8 mouse cellular contexts compared by ENCODE assay signal in genomic region chr10:111834925-111835823, GRCm38 (mm10).
A peak's percentile ranks its signal among the peaks of the same experiment; 100 is the strongest.
DNase-seq lines count a peak whose midpoint lies in the region; ATAC-seq and TF ChIP-seq lines count a peak whose summit lies in the region.

No protein-coding gene starts in this region.

- peak overlapping the region; percentile 43; the same call in 1 of the 2 replicates for H3K27ac ChIP-seq in liver, embryonic 15.5 days (replicated peaks)
- no peak overlapping the region for H3K27ac ChIP-seq in left cerebral cortex, adult 2 months

- peak overlapping the region; percentile 23; the same call in 1 of the 2 replicates for H3K4me2 ChIP-seq in liver, embryonic 15.5 days

- no peaks in the 10 kb centered on the region for H3K36me3 ChIP-seq in liver, embryonic 15.5 days (replicated peaks)

- 26% methylated on average over 11 of the region's 11 CpGs for WGBS in liver, embryonic 15.5 days (ENCODE audit: insufficient replicate concordance)

- intact Hi-C loops in left cerebral cortex, adult 2 months (cut with DNase I), result no loop called here

- peak; percentile 18 for DNase-seq in adrenal gland, postnatal 10 days
- no peak for DNase-seq in adrenal gland, postnatal 4 days (ENCODE audit: low spot score in 2 of 2)
- DNase-seq in urinary bladder, postnatal 14 days (ENCODE audit: low spot score), result peak; percentile 16
- no peak for DNase-seq in urinary bladder, postnatal 10 days (ENCODE audit: low spot score)
- no peak for DNase-seq in B cell, adult 2 months
- DNase-seq in left cerebral cortex, adult 2 months (ENCODE audit: extremely low spot score in 1 of 2, low spot score in 2 of 2), result no peak
- DNase-seq in ovary, adult 18-20 months (ENCODE audit: low spot score), result no peak

- H3K9me3 ChIP-seq in liver, embryonic 15.5 days (replicated peaks), result no peaks in the 10 kb centered on the region

- peak; percentile 43; the same call in 1 of the 2 replicates for ATAC-seq in liver, embryonic 15.5 days (ENCODE audit: insufficient read depth)

- no peak overlapping the region for H3K4me3 ChIP-seq in liver, embryonic 15.5 days (replicated peaks)
- H3K4me3 ChIP-seq in left cerebral cortex, adult 2 months, result no peak overlapping the region

- H3K4me1 ChIP-seq in liver, embryonic 15.5 days (replicated peaks), result peaks cover 25% of the 10 kb centered on the region

- no peaks in the 10 kb centered on the region for H3K27me3 ChIP-seq in liver, embryonic 15.5 days

- no peak for TF ChIP-seq CTCF in left cerebral cortex, adult 2 months (IDR thresholded peaks at IDR 0.05)

- H3K9ac ChIP-seq in liver, embryonic 15.5 days, result no peak overlapping the region

Comparison
In these comparisons a context has a peak if more than half of its experiments do, and no peak if none do; other contexts are left out.
1. DNase-seq: peak in adrenal gland, postnatal 10 days (single experiment) and urinary bladder, postnatal 14 days (single experiment); none in adrenal gland, postnatal 4 days (0 of 2), urinary bladder, postnatal 10 days (single experiment), B cell, adult 2 months (0 of 2), left cerebral cortex, adult 2 months (0 of 2) and ovary, adult 18-20 months (single experiment).